Mouse (Mus musculus): ENCODE results near the gene Lrrc51.
A peak's percentile ranks its signal among the peaks of the same experiment; 100 is the strongest.
"Not testable (repeated sequence)": the region's sequence is repeated elsewhere in the genome, so short reads cannot be mapped to it uniquely, and the experiment has no call there.

The Lrrc51 gene

DNA sequence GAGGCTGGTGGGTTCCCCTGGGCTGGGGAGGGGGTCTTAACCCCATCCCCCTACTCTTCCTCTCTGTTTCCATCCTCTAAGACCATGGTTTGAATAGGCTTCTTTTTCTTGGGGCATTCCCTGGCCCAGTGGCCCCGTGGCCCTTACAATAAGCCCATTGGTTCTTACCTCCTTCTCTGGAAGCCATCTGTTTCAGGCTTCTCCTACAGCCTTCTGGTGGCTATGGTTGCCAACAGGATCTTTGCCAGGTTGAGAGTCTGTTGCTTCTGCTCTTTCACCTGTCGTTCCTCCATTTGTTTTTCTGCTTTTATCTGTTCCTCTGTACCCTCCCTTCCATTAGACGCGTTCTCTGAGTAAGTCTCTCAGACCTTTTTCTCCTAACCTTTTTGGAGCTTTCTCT lies 3.9 kb upstream of the Lrrc51 start:
- DNase-seq = peak; percentile 86 to 91

DNA sequence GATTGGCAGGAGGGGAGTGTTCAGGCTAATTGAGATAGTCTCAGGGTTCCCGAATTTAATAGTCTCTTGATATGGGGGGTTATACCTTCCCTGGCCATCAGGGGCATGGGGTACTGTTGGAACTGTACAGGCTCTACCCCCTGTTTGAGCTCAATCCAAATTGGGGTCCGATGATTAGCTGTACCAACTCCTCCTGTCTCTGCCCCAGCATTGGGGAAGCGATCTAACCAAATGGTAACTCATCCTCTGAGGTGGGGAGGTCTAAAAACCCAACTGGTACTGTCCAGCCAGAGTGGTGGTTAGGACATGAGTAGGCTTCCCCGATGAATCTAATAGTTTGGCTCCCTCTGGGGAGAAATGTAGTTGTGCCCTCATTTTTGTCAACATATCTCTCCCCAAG lies 3.3 kb upstream of the Lrrc51 start:
- DNase-seq = no peak

DNA sequence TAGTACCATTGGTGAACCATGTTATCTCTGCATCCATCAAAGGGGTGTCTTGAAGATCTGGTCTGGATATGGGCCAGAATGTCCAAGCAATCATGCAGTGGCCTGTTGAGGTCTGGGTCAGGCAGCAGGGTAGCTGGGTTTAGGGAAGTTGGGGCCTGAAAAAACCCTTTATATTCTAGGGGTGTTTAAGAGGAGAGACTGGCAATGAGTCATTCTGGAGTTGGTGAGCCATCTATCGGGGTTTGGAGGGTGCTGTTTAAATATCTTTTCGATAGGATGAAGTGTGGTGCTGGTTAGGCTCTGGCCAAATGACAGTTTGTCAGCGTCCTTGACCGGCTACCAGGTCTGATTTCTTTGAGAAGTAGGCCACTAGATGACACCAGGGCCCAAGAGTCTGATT lies 2.3 kb upstream of the Lrrc51 start:
- DNase-seq = no peak

DNA sequence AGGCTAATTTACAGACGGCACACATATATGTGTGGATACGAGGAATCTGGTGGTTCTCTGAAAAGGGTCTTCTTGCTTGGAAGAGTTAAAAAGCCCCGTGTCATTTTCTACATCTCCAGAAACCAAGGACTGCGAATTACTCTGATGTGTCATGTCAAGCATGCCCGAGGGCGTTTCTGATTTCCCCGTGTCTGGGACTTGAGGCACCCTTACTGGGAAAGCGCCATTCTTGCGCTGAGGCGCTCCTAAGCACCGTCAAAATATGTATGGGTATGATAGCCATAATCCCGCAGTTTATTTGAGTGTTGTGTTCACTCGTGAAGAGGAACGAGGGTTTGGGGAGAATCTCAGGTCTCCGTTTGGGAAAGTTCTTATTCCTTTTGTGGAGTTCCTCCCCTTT lies 395 bp downstream of the Lrrc51 start:
- no peak for DNase-seq

DNA sequence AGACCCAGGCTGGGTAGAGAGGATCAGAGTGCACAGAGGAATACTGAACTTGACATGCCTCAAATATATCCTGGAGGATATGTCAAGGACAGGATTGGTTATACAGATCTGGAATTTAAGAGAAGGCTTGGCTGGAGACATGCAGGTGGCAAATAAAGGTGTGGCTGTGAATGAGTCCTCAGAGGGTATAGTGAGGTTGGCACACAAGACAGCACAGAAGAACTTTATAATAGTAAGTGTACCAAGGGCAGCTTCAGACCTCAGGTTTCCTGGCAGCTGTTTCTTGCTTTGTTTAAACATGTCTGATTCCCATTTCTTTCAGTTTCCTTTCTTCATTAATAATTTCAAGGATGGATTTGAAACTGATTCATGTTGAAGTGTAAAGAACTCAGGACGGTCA lies 1.1 kb downstream of the Lrrc51 start:
- DNase-seq = no peak

DNA sequence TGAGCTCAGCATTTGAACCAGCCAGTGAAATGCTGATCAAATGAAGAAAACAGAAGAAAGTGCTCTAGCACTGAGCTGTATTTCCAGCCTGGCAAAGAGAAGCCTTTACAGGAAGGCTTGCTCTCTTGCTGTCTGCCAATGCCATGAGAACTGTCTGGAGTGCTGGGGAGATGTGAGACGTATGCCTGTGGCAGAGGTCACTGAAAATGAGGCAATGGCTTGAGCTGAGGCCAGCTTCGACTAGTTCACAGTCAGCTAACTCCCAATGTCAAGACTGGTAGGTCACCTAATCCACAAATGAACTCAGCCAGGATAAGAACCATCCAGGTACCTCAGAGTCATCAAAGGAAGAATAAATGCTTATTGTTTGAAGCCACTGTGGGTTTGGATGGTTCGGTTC lies 5.6 kb downstream of the Lrrc51 start:
- no peak for DNase-seq

DNA sequence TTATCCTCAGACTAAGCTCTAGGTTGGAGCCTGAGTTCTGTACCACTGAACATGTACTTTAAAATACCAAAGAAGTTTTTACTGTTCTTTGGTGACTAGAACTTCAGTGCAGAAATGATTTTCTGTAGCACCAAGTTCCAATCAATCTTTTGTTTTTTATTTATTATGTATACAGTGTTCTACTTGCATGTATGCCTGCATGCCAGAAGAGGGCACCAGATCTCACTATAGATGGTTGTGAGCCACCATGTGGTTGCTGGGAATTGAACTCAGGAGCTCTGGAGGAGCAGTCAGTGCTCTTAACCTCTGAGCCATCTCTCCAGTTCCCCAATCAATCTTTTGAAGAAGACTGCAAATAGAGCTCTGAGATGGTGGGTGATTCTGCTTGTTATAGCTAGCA lies 7.8 kb downstream of the Lrrc51 start:
- not testable (repeated sequence) for DNase-seq

DNA sequence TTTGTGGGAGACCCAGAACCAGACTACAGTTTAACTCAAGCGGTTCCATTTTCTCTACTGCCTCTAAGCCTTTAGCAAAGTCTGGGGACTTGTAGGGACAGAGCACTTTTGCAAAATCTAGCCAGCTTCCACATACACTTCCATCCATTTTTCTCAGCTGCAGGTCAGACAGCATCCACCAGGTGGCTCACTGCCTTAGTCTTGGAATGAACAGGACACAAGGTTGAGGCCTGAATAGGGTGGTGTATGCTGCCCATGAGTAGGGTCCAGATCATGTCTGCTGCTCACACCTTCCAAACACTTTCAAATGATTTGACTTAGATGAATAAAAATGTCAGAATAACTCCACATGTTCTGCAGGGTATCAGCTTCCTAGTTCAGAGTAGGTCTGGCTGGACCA lies 15.6 kb downstream of the Lrrc51 start:
- DNase-seq = peak; percentile 71 to 80

DNA sequence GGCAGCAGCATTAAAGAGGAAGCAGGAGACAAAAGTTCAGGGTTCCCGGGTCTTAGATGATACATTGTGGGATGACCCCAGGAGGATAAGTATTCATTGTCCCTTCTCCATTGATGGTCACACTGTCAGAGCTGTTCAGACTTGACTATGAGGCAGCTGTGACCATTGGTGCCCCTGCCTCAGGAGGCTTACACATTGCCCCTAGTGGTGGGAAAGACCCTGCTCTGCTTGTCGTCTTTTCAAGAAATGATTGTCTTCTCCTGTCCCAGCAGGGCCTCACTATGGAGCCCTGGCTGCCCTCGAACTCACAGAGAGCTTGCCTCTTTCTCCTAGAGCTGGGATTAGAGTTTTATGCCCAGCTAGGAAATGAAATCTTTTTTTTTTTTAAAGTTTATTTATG lies 21.7 kb downstream of the Lrrc51 start:
- DNase-seq = no peak

DNA sequence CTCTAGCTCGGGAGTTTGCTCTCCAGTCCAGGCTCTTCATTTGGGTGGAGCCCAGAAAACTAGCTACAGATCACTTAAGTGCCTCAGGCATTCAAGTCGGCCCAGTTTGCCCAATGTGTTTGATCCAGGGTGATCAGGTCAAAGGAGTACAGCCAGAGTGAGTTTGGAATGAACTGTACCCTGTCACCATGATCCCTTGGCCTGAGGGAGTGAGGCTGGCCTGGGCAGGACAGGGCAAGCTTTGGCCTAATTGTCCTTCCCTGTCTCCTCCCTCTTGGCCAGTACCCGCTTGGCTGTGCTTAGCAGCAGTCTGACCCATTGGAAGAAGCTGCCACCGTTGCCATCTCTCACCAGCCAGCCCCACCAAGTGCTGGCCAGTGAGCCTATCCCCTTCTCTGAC lies 23.6 kb downstream of the Lrrc51 start:
- no peak for DNase-seq

DNA sequence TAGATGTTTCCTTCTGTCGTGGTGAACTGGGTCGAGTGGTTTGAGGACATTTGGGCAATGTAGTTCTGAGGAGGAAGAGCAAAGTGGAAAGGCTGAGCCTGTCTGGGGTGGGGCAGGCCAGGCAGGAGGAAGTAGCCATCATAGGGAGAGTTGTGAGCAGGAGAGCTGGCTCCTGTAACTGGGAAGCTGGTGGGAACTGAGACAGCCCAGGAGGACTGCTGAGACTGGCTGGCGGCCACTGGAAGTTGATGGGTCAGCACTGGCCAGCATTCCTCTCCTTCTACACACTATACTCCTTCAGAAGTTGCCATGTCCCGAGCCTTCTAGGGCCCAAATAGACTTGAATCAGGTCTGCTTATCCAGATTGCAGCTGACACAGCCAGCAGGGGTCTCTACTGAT lies 25.3 kb downstream of the Lrrc51 start:
- no peak for DNase-seq

DNA sequence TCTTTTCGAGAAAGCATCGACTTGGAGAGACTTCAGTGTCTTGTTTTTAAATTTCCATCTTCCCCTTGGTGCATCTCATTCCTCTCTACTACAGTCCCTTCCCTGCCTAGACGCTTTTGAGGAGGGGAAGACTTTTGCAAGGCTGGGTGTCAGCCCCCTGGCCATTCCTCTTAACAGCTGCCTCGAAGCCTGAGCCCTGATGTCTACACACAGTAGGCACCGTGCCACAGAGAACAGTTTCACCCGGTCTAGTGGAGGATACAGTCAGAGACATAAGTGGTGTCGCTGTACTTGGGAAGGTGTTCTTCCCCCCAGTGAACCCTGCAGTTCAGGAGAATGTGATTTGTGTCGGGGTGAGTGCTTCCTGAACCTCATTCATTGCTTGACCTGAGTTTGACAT lies 27.0 kb downstream of the Lrrc51 start:
- no peak for DNase-seq

DNA sequence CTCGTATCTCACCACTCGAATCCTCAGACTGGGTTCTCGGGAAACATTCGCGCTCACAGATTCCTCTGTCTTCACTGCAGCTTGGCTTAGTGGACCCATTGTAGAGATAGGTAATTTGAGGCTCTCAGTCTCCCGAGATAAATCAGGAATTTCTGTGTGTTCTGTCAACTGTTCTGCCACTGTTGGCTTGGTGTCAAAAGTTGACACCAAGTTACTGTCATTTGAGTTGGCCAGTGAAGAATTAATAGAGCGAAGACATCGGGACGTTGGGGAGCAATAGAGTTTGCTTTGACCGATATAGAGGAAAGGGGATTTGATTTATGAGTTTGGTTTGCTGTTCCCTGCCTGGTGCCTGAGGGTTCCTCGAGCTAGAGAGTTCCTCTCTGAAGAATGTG lies 27.4 kb downstream of the Lrrc51 start, which contains the start of gene Tomt:
Gene Tomt (minus strand): TSS at position 73 of the 395 bp plus-strand sequence.
- DNase-seq = no peak

DNA sequence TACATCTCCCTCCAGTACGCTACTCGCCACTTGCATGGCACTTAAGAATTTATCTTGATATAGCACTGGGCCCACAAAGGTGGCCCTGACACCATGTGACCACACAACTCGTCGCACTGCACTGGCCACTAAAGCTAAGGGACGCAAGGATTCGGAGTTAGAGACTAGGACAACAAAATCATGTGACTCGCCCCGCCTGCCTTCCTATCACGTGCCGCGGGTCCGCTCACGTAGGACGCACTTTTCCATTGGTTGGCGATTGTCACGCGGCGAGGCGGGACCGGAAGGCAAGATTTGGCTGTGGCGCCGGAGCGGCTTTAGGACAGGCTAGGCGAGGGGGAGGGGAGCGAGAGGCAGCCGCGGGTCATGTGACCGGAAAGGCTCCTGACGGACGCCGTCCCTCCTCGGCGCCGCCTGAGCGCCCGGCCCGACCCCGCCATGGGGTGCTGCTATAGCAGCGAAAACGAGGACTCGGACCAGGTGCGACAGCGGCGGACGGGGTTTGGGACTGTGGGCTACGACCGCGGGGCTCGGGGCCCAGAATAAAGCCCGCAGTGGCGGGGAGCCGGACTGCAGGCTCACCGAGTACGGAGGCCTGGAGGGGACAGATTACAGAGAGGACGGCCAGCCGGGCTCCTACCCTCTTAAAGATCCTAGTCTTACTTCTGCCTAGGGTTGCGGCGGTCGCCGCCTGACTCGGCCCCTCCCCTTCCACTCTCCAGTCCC lies 28.0 kb downstream of the Lrrc51 start, which contains the start of gene Lamtor1:
Gene Lamtor1 (plus strand): TSS at position 344 of the 726 bp plus-strand sequence.
- peak; percentile 99 to 100 for DNase-seq

DNA sequence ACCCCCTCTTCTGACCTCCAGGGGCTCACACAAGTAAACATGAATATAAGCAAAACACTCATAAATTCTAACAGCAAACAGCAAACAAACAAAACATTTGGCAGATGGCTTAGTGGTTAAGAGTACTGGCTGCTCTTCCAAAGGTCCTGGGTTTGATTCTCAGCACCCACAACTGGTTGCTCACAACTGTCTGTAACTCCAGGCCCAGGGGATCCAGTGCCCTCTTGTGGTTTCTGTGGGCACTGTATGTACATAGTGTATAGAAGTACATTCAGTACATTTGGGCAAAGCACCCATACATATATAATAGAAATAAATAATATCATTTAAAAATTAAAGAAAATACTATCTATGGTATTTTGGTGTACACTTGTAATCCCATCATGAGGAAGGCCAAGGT lies 30.8 kb downstream of the Lrrc51 start:
- DNase-seq = no peak

DNA sequence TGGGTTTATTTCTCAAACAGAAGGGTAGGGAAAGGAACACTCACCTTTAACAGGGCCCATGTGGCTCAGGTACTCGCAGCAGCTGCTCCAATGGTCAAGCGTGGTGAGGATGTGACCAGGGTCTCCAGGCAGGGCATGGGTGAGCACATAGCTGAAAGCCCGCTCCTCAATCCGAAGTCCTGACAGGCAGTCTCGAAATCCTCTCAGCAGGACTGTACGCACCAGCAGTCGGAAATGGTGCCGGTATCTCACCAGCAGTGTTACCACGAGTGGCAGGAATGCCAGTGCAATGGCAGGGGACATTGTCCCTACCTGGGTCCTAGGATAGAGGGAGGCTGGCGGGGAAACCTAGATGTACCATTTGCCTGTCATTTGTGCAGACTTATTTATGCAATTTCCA lies 31.7 kb downstream of the Lrrc51 start:
- no peak for DNase-seq

DNA sequence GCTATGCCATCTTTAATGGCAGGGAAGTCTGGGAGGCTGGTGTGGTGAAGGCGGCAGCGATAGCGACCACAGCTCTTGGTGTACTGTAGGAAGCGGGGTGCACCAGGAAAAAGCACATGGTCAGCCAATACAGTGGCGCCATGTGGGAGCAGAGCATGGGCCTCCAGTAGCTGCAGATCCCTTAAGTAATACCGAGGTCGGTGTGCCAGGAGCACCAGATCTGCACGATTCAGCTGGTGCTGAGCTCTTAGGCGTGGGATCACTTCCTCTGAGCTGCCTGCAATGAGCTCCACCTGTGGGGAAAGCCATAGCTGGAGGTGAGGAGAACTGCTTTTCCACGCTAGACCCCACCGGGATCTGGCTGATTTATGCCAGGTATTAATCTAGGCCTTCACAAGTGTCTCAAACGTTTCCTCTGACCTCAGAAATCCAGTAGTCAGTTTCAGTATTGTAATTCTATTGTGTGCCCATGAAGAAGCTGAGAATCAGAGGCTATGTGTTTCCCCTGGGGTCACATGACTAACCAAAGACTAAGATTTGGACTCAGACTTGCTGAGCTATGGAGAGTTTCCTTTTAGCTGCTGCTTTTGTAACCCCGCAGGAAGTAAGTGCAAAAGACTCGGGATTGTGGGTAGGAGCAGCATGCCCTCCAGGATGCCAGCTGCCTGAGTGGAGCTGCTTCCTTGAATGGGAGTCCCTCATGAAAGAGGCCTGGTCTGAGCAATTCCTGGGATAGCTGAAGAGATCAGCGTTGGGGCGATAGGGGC lies 33.2 kb downstream of the Lrrc51 start:
- DNase-seq = no peak

DNA sequence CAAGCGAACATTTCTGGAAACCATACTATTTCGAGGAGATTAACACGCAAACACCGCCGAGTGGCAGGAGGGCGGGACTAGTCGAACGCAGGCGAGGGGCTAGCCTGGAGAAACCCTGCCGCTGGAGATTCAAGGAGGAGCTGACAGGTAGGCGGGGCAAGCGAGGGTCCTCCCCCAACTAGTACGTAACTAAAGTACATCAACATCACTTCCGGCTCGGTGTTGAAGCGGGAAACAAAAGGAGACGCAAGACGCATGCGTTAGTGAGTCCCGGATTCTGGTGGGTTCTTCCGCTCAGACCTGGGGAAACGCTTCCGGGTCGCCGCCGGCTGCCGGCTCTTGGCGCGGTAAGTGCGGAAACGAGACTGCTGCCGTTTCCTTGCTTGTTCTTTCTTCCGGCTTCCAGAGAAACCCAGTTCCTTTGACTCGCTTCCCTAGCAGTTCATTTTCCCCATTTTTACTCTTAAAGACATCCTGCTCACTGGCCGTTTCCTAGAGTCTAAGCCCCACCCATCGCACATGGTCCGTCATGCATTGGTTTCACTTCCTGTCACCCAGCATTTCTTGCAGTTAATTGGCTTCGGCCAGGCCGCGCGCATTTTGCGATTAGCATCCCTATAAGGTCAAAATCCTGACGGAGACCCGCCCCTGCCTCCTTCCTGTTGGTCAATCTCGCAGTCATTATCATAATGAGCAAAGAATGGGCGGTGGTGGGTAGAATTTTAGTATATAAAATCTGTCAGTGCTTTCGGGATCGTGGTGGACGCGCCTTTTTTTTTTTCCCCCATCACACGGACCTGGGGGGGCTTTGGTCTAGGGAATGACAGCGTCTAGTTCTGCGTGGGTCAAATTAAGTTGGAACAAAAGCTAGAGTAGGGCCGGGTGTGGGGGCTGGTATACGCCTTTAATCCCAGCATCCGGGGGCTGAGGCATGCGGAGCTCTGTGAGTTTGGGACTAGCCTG lies 37.3 kb downstream of the Lrrc51 start:
- peak; percentile 95 to 96 for DNase-seq

DNA sequence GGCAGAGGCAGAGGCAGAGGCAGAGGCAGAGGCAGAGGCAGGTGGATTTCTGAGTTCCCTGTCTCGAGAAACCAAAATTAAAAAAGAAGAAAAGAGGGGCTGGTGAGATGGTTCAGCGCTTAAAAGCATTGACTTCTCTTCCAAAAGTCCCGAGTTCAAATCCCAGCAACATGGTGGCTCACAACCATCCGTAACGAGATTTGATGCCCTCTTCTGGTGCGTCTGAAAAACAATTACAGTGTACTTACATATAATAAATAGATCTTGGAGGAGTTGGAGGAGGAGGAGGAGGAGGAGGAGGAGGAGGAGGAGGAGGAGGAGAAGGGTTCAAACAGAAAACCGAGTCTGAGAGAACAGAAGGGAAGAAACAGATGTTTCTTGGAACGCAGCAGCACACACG lies 38.0 kb downstream of the Lrrc51 start:
- no peak for DNase-seq

DNA sequence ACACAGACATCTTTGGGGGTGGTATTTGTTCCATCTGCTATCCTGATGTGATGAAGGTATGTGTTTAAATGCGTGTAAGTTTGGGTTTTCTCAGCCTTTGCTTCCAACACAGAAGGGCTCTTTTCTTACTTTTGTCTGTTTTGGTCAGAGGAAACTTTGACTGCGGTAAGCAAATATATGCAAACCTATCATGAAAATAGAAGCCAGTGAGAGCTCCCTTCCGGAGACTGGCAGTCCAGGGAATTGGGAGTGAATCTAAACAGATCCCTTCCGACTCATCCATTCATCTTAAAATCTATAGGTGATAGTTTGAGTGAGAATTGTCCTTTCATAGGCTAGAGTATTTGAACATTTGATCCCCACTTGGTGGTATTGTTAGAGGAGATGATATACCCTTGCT lies 45.2 kb downstream of the Lrrc51 start:
- no peak for DNase-seq

DNA sequence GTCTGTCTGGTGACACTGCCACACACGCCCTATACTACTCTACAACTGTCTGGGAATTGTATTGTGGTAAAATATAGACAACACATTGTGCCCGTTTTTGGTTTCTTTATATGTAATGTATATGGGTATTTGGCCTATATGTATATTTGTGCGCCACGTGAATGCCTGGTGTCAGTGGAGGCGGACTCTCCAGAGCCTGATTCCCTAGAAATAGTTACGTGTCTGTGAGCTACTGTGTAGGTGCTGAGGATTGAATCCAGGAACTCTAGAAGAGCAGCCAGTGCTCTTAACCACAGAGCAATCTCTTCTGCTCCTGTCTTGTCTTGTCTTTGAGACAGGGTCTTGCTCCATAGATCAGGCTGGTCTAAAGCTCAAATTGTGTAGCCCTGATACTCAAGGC lies 47.4 kb downstream of the Lrrc51 start:
- no peak for DNase-seq

DNA sequence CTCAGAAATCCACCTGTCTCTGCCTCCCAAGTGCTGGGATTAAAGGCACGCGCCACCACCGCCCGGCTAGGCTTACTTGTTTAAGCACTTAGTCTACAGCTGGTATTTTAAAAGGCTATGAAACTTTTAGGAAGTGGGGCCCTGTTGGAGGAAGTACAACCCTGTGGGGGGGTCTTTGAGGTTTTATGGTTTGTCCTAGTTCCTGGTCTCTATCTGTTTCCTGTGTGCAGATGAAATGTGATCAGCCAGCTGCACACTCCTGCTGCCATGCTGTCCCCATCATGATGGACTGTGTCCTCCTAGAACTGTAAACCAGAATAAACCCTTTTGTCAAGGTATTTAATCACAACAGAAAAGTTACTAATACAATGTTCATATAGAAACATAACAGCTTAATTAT lies 49.5 kb downstream of the Lrrc51 start:
- no peak for DNase-seq
